Mouse (Mus musculus) urinary bladder, adult 18-20 months (tissue): ENCODE measurements around the gene Ldlrap1.
"Not testable (repeated sequence)": the region's sequence is repeated elsewhere in the genome, so short reads cannot be mapped to it uniquely, and the experiment has no call there.

Experiments
- DNase-seq, 2 experiments: peaks; one replicate each; pipeline ENCODE4 v3.0.0; 2022; ENCODE audit warnings: low spot score in 2 of 2, mixed read lengths in 2 of 2

Gene Ldlrap1

DNA sequence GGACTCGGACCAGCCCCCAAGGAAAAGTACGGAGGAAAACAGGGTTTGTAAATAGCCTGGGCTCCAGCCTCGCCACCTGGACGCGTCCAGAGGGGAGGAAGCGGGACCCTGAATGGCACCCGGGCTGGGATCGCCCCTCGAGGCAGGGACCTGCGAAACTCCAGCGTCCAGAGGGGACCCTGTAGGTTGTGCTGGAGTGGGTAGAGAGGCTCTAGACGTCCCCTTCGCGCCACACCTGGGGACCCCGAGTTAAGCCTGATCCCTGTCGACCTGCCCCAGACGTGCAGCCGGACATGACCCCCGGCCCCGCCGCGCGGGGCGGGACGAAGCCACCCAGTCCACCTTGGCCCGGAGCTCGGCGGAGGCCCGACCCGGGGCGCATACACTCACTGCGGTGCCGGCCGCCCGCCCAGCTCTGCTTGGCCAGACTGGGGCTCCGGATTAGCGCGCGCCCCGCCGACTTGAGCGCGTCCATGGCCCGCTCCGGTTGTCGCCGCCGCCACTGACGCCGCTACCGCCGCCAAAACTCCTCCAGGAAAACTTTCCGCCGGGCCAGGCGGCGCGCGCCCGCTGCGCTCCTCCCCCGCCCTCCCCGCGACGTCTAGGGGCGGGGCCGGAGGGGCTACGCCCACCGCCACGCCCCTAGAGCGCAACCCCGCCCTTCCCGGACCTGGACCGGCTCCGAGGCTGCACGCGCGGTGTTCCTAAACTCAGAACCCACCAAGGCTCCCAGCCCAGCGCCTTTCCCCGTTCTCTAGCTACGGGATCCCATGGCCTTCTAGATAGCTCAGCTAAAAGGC, at the start of gene Ldlrap1:
Gene Ldlrap1 (minus strand): TSS at position 599 of the 800 bp plus-strand sequence.
- peak; percentile 75 to 82 for DNase-seq

DNA sequence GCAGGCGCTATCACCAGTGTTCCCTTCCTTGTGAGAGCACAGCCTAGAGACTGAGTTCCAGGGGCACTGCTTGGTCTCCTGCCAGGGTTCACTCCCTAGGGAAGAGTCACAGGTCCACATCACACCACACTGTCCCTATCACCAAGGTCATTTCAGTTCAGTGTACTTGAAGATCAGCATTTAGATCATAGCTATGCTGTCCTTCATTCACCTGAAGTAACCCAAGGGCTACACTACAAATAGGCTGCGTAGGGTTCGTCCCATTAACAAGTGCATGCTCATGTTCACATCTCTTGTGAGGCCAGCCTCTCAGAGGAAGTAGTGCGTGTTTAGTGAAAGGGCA, 46.4 kb upstream of the Ldlrap1 start:
- no peak for DNase-seq

GRCm38 (mm10) chr4:134813406-134814228, 45.8 kb upstream of the Ldlrap1 start:
- no peak for DNase-seq

GRCm38 (mm10) chr4:134804765-134805164, 36.9 kb upstream of the Ldlrap1 start:
- peak in 1 of 2 experiments; percentile 32 for DNase-seq

- no peak for DNase-seq
These were observed 34.9 kb upstream of the Ldlrap1 start for GRCm38 (mm10) chr4:134802765-134803164.

DNA sequence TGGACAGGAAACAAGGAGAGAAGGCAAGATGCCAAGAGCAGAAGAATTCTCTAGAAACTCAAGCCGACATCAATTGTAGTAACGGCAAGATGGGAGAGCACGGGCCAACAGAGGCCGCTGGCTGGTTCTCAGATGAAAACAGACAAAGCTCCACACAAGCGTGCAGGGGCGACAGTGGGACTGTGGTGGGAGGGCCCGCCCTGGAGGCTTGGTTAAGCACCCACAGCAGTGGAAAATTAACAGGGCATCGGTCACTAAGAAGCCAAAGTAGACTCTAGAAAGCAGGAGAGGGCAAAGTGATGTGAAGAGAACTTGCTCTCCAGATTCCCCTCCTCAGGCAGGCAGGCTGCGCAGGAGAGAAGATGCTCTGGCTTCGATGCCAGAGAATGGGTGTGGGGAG, 34.3 kb upstream of the Ldlrap1 start:
- no peak for DNase-seq

- DNase-seq = no peak
These were observed 32.9 kb upstream of the Ldlrap1 start for GRCm38 (mm10) chr4:134800693-134801092.

GRCm38 (mm10) chr4:134800098-134800497, 32.3 kb upstream of the Ldlrap1 start:
- no peak for DNase-seq

- DNase-seq = peak; percentile 28 to 42
These were observed 31.4 kb upstream of the Ldlrap1 start for GRCm38 (mm10) chr4:134799272-134799671.

- DNase-seq = no peak
These were observed 31.0 kb upstream of the Ldlrap1 start for GRCm38 (mm10) chr4:134798861-134799260.

- DNase-seq = no peak
These were observed 29.8 kb upstream of the Ldlrap1 start for GRCm38 (mm10) chr4:134797621-134798020.

- no peak for DNase-seq
These were observed 28.9 kb upstream of the Ldlrap1 start for GRCm38 (mm10) chr4:134796581-134797361.

DNA sequence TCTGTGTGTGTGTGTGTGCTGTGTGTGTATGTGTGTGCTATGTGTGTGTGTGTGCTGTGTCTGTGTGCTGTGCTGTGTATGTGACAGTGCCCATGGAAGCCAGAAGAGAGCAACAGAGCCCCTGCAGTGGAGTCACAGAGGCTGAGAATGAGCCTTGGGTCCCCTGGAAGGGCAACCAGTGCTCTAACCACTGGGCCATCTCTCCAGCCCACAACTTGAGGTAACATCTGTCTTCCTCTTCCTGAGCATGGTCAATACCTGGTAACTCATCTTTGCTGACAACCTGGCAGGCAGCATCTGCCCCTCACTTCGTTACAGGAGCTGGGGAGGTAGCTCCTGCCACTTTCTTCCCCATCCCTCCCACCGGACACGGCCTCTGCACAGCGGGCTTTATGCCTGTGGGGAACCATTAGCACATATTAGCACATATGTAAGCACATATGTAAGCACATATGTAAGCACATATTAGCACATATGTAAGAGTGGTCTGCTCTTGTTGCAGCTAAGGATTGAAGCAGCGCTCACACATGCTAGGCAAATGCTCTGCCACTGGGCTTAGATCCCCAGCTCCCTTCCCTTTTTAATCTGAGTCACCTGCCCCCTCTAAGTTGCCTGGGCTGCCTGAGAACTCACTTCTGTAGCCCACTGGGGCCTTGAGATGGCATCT, 28.1 kb upstream of the Ldlrap1 start:
- DNase-seq = no peak

DNA sequence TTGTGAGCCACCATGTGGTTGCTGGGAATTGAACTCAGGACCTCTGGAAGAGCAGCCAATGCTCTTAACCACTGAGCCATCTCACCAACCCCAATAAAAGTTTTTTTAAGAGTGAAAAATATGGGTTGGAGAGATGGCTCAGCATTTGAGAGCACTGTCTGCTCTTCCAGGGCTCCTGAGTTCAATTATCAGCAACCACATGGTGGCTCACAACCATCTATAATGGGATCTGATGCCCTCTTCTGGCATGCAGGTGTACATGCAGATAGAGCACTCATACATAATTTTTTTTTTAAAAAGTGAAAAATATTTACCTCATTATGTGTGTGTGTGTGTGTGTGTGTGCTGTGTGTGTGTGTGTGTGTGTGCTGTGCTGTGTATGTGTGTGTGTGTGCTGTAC, 27.1 kb upstream of the Ldlrap1 start:
- DNase-seq = not testable (repeated sequence)

DNA sequence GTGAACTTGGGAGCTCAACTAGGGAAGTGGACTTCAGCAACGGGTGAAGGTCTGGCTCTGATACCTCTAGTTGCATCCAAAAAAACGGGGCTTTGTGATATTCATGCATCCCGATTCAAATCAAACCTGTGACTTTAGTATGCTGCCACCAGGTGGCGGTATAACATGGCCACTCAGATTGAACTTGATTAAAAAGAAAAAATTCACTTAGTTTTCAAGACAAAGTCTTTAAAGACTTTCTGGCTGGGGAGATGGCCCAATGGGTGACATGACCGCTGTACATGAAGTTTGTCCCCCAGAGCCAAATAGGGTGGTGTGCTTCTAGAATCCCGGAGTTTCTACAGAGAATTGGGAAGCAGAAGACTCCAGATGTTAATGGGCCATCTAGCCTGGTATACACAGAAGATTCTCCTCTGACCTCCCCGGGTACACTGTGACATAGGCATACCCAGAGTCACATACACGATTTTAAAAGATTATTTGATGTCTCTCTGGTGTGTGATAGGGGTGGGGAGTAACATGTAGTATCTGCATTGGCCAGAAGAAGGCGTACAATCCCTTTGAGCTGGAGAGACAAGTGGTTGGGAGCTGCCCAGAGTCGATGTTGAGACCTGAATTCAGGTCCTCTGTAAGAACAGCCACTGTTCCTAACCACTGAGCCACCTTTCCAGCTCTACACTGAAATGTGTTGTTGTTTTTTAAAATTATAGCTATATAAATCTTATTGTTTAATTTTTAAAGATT, 25.6 kb upstream of the Ldlrap1 start:
- no peak for DNase-seq

GRCm38 (mm10) chr4:134791731-134792130, 23.9 kb upstream of the Ldlrap1 start:
- DNase-seq = no peak

DNA sequence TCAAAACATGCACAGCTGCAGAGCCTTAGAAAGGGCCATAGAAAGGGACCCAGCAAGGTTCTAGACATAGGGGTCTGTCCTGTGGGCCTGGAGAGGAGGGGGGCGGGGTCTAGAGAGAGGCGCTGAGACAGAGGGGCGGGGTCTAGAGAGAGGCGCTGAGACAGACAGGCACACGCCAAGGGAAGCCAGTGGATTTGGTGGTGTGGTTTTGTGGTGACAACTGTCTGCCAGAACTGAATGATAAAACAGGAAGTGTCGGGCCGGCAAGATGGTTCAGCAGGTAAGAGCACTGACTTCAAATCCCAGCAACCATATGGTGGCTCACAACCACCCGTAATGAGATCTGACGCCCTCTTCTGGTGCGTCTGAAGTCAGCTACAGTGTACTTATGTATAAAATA, 19.1 kb upstream of the Ldlrap1 start:
- DNase-seq = no peak

DNA sequence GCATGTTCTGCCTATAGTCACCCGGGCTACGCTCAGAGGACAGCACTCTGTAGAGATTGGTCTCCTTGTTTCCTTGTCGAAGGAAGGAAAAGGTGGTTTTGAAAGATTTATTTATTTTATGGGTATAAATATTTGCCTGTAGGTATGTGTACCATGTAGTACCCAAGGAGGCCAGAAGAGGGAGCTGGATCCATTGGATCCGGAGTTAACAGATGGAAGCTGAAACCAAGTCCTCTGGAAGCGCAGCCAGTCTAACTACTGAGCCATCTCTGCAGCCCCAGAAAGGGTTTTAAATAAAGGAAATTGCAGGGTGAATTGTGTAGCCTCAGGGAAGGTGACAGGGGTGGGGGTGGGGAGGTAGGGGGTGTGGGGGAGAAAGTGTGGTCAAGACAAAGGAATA, 16.9 kb upstream of the Ldlrap1 start:
- DNase-seq = no peak

DNA sequence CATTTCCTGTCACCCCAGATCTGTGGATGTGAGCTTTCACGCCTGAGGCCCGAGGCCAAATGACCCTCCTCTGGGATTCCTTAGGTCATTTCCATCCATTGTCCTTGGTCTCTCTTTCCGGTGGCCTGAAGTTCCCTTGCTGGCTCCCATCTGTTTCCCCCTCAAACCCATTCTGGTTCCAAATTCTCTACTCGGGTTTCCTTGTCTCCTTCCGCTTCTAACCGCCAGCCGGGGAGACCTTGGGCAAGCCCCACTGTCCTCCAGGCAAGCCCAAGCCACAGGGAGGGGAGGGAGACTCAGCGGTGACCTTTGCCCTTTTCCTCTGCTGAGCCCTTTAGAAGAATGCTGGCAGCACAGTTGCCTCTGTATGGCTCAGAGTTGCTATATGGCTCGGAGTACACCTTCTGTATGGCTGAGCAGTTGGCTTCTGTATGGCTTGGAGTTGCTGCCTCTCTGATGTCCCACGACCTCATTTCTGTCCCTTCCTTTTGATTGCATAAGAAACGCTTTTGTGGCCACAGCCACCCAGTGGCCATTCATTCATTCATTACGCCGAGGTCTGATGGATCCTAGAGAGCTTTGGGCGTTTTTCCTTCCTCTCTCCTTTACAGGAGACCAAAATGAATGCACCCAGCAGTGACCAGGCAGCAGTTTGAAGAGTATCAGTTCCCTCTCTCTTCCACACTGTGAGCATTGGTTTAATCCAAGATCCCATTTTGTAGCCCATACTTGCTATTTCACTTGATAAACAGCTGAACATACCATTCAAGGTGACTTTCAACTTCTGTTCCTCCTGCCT, 11.5 kb upstream of the Ldlrap1 start:
- DNase-seq = no peak

DNA sequence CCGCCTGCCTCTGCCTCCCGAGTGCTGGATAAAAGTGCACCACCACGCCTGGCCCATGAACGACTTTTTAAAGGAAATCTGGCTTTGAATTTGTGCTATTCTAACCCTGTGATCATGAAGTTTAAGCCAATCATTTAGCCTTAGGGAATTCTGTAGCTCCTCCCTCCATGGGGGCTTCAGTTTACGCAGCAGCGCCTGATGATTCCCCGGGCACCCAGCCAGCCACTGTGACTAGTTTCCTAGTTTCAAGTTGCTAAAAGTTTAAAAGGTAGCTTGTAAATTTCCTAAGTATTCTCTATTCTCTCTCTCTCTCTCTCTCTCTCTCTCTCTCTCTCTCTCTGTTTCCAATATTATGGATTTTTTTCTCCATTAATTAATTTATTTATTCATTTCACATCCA, 8.4 kb upstream of the Ldlrap1 start:
- no peak for DNase-seq
